Mouse (Mus musculus): ENCODE data around the gene Zbtb8os.
"Not testable (repeated sequence)": the region's sequence is repeated elsewhere in the genome, so short reads cannot be mapped to it uniquely, and the experiment has no call there.

The Zbtb8os gene

GRCm38 (mm10) chr4:129332846-129333245 is 2.6 kb upstream of the Zbtb8os start:
- no peak for DNase-seq (ENCODE audit: low read depth, low spot score)

GRCm38 (mm10) chr4:129334677-129335215 is 749 bp upstream of the Zbtb8os start:
- DNase-seq (ENCODE audit: low read depth, low spot score) = peak; percentile 36

- DNase-seq (ENCODE audit: low read depth, low spot score) = no peak
Observed at GRCm38 (mm10) chr4:129336291-129336690, 796 bp downstream of the Zbtb8os start.

- DNase-seq (ENCODE audit: low read depth, low spot score) = peak; percentile 56
Observed at GRCm38 (mm10) chr4:129339743-129340142, 4.2 kb downstream of the Zbtb8os start.

- no peak for DNase-seq (ENCODE audit: low read depth, low spot score)
Observed at GRCm38 (mm10) chr4:129341888-129342287, 6.4 kb downstream of the Zbtb8os start.

GRCm38 (mm10) chr4:129342705-129343104 is 7.2 kb downstream of the Zbtb8os start:
- DNase-seq (ENCODE audit: low read depth, low spot score) = no peak

GRCm38 (mm10) chr4:129346481-129347154 is 11.1 kb downstream of the Zbtb8os start:
- no peak for DNase-seq (ENCODE audit: low read depth, low spot score)

GRCm38 (mm10) chr4:129350644-129351043 is 15.1 kb downstream of the Zbtb8os start:
- DNase-seq (ENCODE audit: low read depth, low spot score) = peak; percentile 71

- DNase-seq (ENCODE audit: low read depth, low spot score) = no peak
Observed at GRCm38 (mm10) chr4:129351111-129351510, 15.6 kb downstream of the Zbtb8os start.

- no peak for DNase-seq (ENCODE audit: low read depth, low spot score)
Observed at GRCm38 (mm10) chr4:129353176-129353575, 17.7 kb downstream of the Zbtb8os start.

GRCm38 (mm10) chr4:129354236-129354635 is 18.7 kb downstream of the Zbtb8os start:
- DNase-seq (ENCODE audit: low read depth, low spot score) = no peak

GRCm38 (mm10) chr4:129357613-129358163 is 22.2 kb downstream of the Zbtb8os start:
- DNase-seq (ENCODE audit: low read depth, low spot score) = no peak

- DNase-seq (ENCODE audit: low read depth, low spot score) = not testable (repeated sequence)
Observed at GRCm38 (mm10) chr4:129362238-129362637, 26.7 kb downstream of the Zbtb8os start.

- DNase-seq (ENCODE audit: low read depth, low spot score) = no peak
Observed at GRCm38 (mm10) chr4:129362771-129363170, 27.3 kb downstream of the Zbtb8os start.

GRCm38 (mm10) chr4:129363463-129363862 is 28.0 kb downstream of the Zbtb8os start:
- no peak for DNase-seq (ENCODE audit: low read depth, low spot score)

- DNase-seq (ENCODE audit: low read depth, low spot score) = no peak
Observed at GRCm38 (mm10) chr4:129364379-129364778, 28.9 kb downstream of the Zbtb8os start.

- no peak for DNase-seq (ENCODE audit: low read depth, low spot score)
Observed at GRCm38 (mm10) chr4:129365224-129365623, 29.7 kb downstream of the Zbtb8os start.

GRCm38 (mm10) chr4:129371391-129371790 is 35.9 kb downstream of the Zbtb8os start:
- no peak for DNase-seq (ENCODE audit: low read depth, low spot score)

- no peak for DNase-seq (ENCODE audit: low read depth, low spot score)
Observed at GRCm38 (mm10) chr4:129373202-129373976, 37.9 kb downstream of the Zbtb8os start.

GRCm38 (mm10) chr4:129374219-129374755 is 38.8 kb downstream of the Zbtb8os start:
- no peak for DNase-seq (ENCODE audit: low read depth, low spot score)

- DNase-seq (ENCODE audit: low read depth, low spot score) = no peak
Observed at GRCm38 (mm10) chr4:129375000-129375399, 39.5 kb downstream of the Zbtb8os start.

GRCm38 (mm10) chr4:129375821-129376220 is 40.3 kb downstream of the Zbtb8os start:
- DNase-seq (ENCODE audit: low read depth, low spot score) = no peak
